Mouse (Mus musculus): ENCODE results near the gene Hoxc8. TPM values are rescaled to one million over a fixed set of nuclear protein-coding genes. Genes with fewer than 3 reads are reported as not detected.

Gene Hoxc8
- polyA plus RNA-seq, 1 experiment, result 1.8 TPM

GRCm38 (mm10) chr15:102949696-102950095 lies 40.7 kb upstream of the Hoxc8 start:
- Histone ChIP-seq H3K4me1 (ENCODE audit: control insufficient read depth, insufficient read depth, insufficient read length, low read length) (no peaks in the 10 kb centered on the region; the same call in 1 of the 2 replicates), H3K27me3 (ENCODE audit: control insufficient read depth, insufficient read depth, low read length) (peaks cover 88% of the 10 kb centered on the region), H3K4me3 (ENCODE audit: low read depth, low read length) (no peak overlapping the region), H3K36me3 (ENCODE audit: control insufficient read depth, insufficient read depth, low read length) (no peaks in the 10 kb centered on the region), H3K27ac (ENCODE audit: insufficient read depth, low read depth, low read length) (no peak overlapping the region)
- WGBS, result 4% methylated on average over 20 of the region's 20 CpGs
- TF ChIP-seq CTCF (IDR thresholded peaks at IDR 0.05; ENCODE audit: extremely low read depth, insufficient read length, insufficient replicate concordance, low read depth, low read length) (no peak), POLR2A (IDR thresholded peaks at IDR 0.05; ENCODE audit: low read depth, low read length) (no peak)

GRCm38 (mm10) chr15:102950877-102951276 lies 39.5 kb upstream of the Hoxc8 start:
- Histone ChIP-seq H3K27ac (ENCODE audit: insufficient read depth, low read depth, low read length) (no peak overlapping the region), H3K27me3 (ENCODE audit: control insufficient read depth, insufficient read depth, low read length) (peaks cover 90% of the 10 kb centered on the region), H3K4me1 (ENCODE audit: control insufficient read depth, insufficient read depth, insufficient read length, low read length) (no peaks in the 10 kb centered on the region; the same call in 1 of the 2 replicates), H3K36me3 (ENCODE audit: control insufficient read depth, insufficient read depth, low read length) (no peaks in the 10 kb centered on the region), H3K4me3 (ENCODE audit: low read depth, low read length) (no peak overlapping the region)
- WGBS, result 19% methylated on average over 2 of the region's 2 CpGs
- TF ChIP-seq POLR2A (IDR thresholded peaks at IDR 0.05; ENCODE audit: low read depth, low read length) (no peak), CTCF (IDR thresholded peaks at IDR 0.05; ENCODE audit: extremely low read depth, insufficient read length, insufficient replicate concordance, low read depth, low read length) (no peak)

GRCm38 (mm10) chr15:102953561-102953960 lies 36.8 kb upstream of the Hoxc8 start:
- H3K36me3 ChIP-seq (ENCODE audit: control insufficient read depth, insufficient read depth, low read length), result no peaks in the 10 kb centered on the region
- H3K4me3 ChIP-seq (ENCODE audit: low read depth, low read length), result no peak overlapping the region
- no peak overlapping the region for H3K27ac ChIP-seq (ENCODE audit: insufficient read depth, low read depth, low read length)
- WGBS, result 11% methylated on average over 6 of the region's 6 CpGs
- H3K27me3 ChIP-seq (ENCODE audit: control insufficient read depth, insufficient read depth, low read length), result peaks cover 93% of the 10 kb centered on the region
- TF ChIP-seq POLR2A (IDR thresholded peaks at IDR 0.05; ENCODE audit: low read depth, low read length) (no peak), CTCF (IDR thresholded peaks at IDR 0.05; ENCODE audit: extremely low read depth, insufficient read length, insufficient replicate concordance, low read depth, low read length) (no peak)
- H3K4me1 ChIP-seq (ENCODE audit: control insufficient read depth, insufficient read depth, insufficient read length, low read length), result no peaks in the 10 kb centered on the region; the same call in 1 of the 2 replicates

DNA sequence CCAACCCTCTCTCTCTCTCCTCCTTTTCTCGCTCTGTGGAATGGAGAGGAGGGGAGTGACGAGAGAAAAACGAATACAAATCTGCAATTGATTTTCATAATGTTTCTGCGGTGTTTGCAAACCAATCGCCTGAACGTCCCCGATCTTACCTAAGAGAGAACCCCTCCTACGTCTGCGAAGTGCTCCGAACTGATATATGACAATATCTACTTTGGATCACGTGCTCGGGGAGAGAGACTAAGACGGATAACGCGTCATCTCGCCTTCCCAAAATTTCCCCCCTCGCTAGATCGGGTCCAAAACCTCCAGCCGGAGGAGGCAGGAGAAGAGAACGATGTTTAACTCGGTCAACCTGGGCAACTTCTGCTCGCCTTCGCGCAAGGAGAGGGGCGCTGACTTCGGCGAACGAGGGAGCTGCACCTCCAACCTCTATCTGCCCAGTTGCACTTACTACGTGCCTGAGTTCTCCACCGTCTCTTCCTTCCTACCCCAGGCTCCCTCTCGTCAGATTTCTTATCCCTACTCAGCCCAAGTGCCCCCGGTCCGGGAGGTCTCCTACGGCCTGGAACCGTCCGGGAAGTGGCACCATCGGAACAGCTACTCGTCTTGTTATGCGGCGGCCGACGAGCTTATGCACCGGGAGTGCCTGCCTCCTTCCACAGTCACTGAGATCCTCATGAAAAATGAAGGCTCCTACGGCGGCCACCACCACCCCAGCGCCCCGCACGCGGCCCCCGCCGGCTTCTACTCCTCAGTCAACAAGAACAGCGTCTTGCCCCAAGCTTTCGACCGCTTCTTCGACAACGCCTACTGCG lies 36.0 kb upstream of the Hoxc8 start, which contains the start of gene Hoxc11:
Gene Hoxc11, plus strand, starts transcription at position 236 of the 815 bp plus-strand sequence.
- peaks cover 84% of the 10 kb centered on the region for H3K27me3 ChIP-seq (ENCODE audit: control insufficient read depth, insufficient read depth, low read length)
- 4% methylated on average over 57 of the region's 57 CpGs for WGBS
- no peak within 1 kb of the TSS for H3K27ac ChIP-seq (ENCODE audit: insufficient read depth, low read depth, low read length)
- no peak for TF ChIP-seq CTCF (IDR thresholded peaks at IDR 0.05; ENCODE audit: extremely low read depth, insufficient read length, insufficient replicate concordance, low read depth, low read length)
- no peak for TF ChIP-seq POLR2A (IDR thresholded peaks at IDR 0.05; ENCODE audit: low read depth, low read length)
- no peaks in the 10 kb centered on the region for H3K36me3 ChIP-seq (ENCODE audit: control insufficient read depth, insufficient read depth, low read length)
- H3K4me3 ChIP-seq (ENCODE audit: low read depth, low read length), result no peak within 1 kb of the TSS
- H3K4me1 ChIP-seq (ENCODE audit: control insufficient read depth, insufficient read depth, insufficient read length, low read length), result no peaks in the 10 kb centered on the region; the same call in 1 of the 2 replicates

DNA sequence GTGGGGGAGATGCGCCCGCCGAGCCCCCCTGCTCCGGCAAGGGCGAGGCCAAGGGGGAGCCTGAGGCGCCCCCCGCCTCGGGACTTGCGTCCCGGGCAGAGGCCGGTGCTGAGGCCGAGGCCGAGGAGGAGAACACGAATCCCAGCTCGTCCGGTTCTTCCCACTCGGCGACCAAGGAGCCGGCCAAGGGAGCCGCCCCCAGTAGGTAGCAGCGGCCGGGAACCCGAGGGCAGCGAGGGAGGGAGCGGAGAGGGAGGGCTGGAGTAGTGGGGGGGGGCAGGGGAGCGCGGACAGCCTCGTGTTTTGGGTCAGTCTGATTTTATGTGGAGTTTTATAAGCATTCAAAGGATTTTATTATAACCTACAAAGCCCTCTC lies 35.4 kb upstream of the Hoxc8 start:
- Histone ChIP-seq H3K4me3 (ENCODE audit: low read depth, low read length) (no peak overlapping the region), H3K27me3 (ENCODE audit: control insufficient read depth, insufficient read depth, low read length) (peaks cover 84% of the 10 kb centered on the region), H3K36me3 (ENCODE audit: control insufficient read depth, insufficient read depth, low read length) (no peaks in the 10 kb centered on the region), H3K4me1 (ENCODE audit: control insufficient read depth, insufficient read depth, insufficient read length, low read length) (no peaks in the 10 kb centered on the region; the same call in 1 of the 2 replicates), H3K27ac (ENCODE audit: insufficient read depth, low read depth, low read length) (no peak overlapping the region)
- no peak for TF ChIP-seq CTCF (IDR thresholded peaks at IDR 0.05; ENCODE audit: extremely low read depth, insufficient read length, insufficient replicate concordance, low read depth, low read length)
- TF ChIP-seq POLR2A (IDR thresholded peaks at IDR 0.05; ENCODE audit: low read depth, low read length), result no peak
- 2% methylated on average over 28 of the region's 28 CpGs for WGBS

GRCm38 (mm10) chr15:102955833-102956640 lies 34.4 kb upstream of the Hoxc8 start:
- no peaks in the 10 kb centered on the region; the same call in 1 of the 2 replicates for H3K4me1 ChIP-seq (ENCODE audit: control insufficient read depth, insufficient read depth, insufficient read length, low read length)
- H3K4me3 ChIP-seq (ENCODE audit: low read depth, low read length), result no peak overlapping the region
- TF ChIP-seq CTCF (IDR thresholded peaks at IDR 0.05; ENCODE audit: extremely low read depth, insufficient read length, insufficient replicate concordance, low read depth, low read length) (no peak), POLR2A (IDR thresholded peaks at IDR 0.05; ENCODE audit: low read depth, low read length) (no peak)
- H3K36me3 ChIP-seq (ENCODE audit: control insufficient read depth, insufficient read depth, low read length), result no peaks in the 10 kb centered on the region
- no peak overlapping the region for H3K27ac ChIP-seq (ENCODE audit: insufficient read depth, low read depth, low read length)
- 3% methylated on average over 40 of the region's 40 CpGs for WGBS
- H3K27me3 ChIP-seq (ENCODE audit: control insufficient read depth, insufficient read depth, low read length), result peaks cover 84% of the 10 kb centered on the region

- TF ChIP-seq POLR2A (IDR thresholded peaks at IDR 0.05; ENCODE audit: low read depth, low read length) (no peak), CTCF (IDR thresholded peaks at IDR 0.05; ENCODE audit: extremely low read depth, insufficient read length, insufficient replicate concordance, low read depth, low read length) (no peak)
- H3K4me3 ChIP-seq (ENCODE audit: low read depth, low read length), result no peak overlapping the region
- no peak overlapping the region for H3K27ac ChIP-seq (ENCODE audit: insufficient read depth, low read depth, low read length)
- WGBS, result 6% methylated on average over 12 of the region's 12 CpGs
- peaks cover 85% of the 10 kb centered on the region for H3K27me3 ChIP-seq (ENCODE audit: control insufficient read depth, insufficient read depth, low read length)
- no peaks in the 10 kb centered on the region for H3K36me3 ChIP-seq (ENCODE audit: control insufficient read depth, insufficient read depth, low read length)
- no peaks in the 10 kb centered on the region; the same call in 1 of the 2 replicates for H3K4me1 ChIP-seq (ENCODE audit: control insufficient read depth, insufficient read depth, insufficient read length, low read length)
Observed at GRCm38 (mm10) chr15:102956906-102957305, 33.5 kb upstream of the Hoxc8 start.
